Mouse (Mus musculus) erythroblast, adult 5-6 weeks (primary cell): ENCODE results near the gene Xkr7. TPM values are rescaled to one million over a fixed set of nuclear protein-coding genes. Genes with fewer than 3 reads are reported as not detected.

ENCODE experiments used
- ATAC-seq: replicated peaks from 2 replicates; pipeline ENCODE4 v1.8.0; 2016; ENCODE audit warnings: moderate number of reproducible peaks, mild to moderate bottlenecking, moderate TSS enrichment, inconsistent platforms; ENCODE audit not compliant: poor library complexity, low FRiP score, severe bottlenecking
- total RNA-seq, 2 experiments: library from RNA; stranded (forward) in 1 of 2; stranded (reverse) in 1 of 2; fragments of 150-400 nt in 1 of 2; fragments of 200-764, 138-1000 nt in 1 of 2; gene quantifications; 2 replicates each; pipeline versions ENCODE4 v1.2.3 to v1.2.4; 2015 to 2017; ENCODE audit warnings: low replicate concordance in 2 of 2

Xkr7 gene
- total RNA-seq, 2 experiments from 2014 or later, result not detected

- no peak for ATAC-seq
Observed at GRCm38 (mm10) chr2:153032083-153032842, 611 bp downstream of the Xkr7 start.

GRCm38 (mm10) chr2:153032973-153033372 is 1.3 kb downstream of the Xkr7 start:
- ATAC-seq, result no peak

DNA sequence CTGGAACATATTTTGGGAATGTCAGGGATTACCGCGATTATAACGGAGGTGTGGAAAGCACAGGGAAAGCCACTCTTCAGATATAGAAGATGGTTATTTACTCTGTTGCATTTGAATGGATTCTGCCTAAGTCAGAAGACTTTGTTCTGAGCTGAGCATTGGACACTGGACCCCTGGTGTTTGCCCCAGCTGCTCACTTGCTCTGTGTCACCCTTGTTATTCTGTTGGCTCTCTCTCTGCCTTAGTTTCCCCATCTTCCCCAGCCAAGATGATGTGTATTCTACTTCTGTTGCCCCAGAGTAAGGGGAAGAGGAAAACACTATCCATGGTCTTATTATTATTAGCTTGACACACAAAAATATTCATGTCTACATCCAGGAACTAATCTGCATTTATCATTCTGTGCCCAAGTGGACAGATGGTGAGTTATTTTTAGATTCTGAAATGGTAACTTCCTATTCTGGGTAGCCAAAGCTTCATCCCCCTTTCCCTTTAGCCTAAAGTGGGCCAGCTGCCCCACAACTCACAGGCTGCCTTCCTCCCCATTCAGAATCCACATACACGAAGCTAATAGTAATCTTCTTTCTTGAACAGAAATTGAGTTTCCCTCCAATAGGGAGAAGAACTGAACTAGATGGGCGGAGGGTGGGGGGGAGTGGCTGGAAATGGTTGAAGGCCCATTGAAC is 2.0 kb downstream of the Xkr7 start:
- no peak for ATAC-seq

GRCm38 (mm10) chr2:153036690-153037089 is 5.0 kb downstream of the Xkr7 start:
- ATAC-seq, result no peak

GRCm38 (mm10) chr2:153043886-153044285 is 12.2 kb downstream of the Xkr7 start:
- no peak for ATAC-seq

GRCm38 (mm10) chr2:153045884-153046299 is 14.2 kb downstream of the Xkr7 start:
- no peak for ATAC-seq

- ATAC-seq, result no peak
Observed at GRCm38 (mm10) chr2:153047828-153048465, 16.3 kb downstream of the Xkr7 start.

- ATAC-seq, result no peak
Observed at GRCm38 (mm10) chr2:153049288-153049996, 17.8 kb downstream of the Xkr7 start.

- ATAC-seq, result no peak
Observed at GRCm38 (mm10) chr2:153049997-153050358, 18.3 kb downstream of the Xkr7 start.

- ATAC-seq, result no peak
Observed at GRCm38 (mm10) chr2:153051095-153051494, 19.4 kb downstream of the Xkr7 start.

GRCm38 (mm10) chr2:153051537-153051936 is 19.9 kb downstream of the Xkr7 start:
- ATAC-seq, result no peak

- ATAC-seq, result no peak
Observed at GRCm38 (mm10) chr2:153052700-153053351, 21.2 kb downstream of the Xkr7 start.

- no peak for ATAC-seq
Observed at GRCm38 (mm10) chr2:153053896-153054295, 22.2 kb downstream of the Xkr7 start.

- ATAC-seq, result no peak
Observed at GRCm38 (mm10) chr2:153055270-153055920, 23.7 kb downstream of the Xkr7 start.

DNA sequence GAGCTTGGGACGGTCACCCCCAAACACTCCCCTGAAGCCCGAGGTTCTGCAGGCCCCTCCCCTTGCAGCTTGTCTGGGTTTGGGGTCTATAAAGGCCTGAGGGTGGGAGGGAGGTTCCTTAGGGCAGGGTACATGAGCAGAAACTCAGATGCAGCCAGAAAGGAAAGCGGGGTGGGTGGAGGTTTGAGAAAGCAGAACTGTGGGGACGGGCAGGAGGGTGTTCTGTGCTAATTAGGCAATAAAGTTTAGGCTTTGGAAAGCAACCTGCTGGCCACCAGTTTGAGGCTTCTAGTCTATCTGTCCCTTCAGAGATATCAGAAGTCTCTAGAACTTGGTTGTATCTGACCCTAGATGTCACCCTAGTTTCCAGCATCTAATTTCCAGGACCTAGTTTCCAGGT is 26.7 kb downstream of the Xkr7 start:
- ATAC-seq, result no peak

DNA sequence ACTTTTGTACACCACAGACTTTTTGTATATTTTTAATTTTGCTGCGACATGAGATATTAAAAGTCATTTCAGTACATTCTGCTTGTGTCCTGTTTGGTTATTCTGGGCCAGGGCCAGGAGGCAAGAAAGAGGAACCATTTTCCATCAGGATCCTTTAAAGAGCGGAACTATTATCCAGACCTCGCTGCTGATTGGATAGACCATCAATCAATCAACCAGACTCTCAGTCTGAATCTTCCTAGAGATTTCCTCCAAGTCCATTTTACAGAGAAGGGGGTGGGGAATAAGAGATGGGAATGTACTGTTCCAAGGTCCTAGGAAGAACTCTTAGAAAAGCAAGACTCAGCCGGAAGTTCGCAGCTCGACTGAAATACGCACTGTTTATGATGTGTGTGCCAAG is 28.6 kb downstream of the Xkr7 start:
- ATAC-seq, result no peak

- ATAC-seq, result no peak
Observed at GRCm38 (mm10) chr2:153063394-153063793, 31.7 kb downstream of the Xkr7 start.

GRCm38 (mm10) chr2:153064190-153064970 is 32.7 kb downstream of the Xkr7 start:
- no peak for ATAC-seq
